ENCODE assay signal across 22 mouse cellular contexts in the genomic region with DNA sequence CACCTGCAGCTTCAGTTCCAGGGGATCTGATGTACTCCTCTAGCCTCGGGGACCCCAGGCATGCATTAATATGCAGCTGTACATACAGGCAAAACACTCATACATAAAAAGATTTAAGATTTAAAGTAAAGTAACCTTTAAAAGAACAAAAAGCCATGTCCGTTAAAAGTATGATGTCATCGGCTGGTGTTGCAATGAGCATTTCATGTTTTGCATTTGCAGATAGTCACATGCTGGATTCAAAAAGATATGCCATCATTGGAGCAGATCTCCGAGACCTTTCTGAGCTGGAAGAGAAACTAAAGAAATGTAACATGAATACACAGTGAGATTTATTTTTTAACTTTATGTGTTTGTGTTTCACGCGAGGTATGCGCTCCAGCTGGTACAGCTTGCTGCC. TPM values are rescaled to one million over a fixed set of nuclear protein-coding genes. Genes with fewer than 3 reads are reported as not detected.
DNase-seq lines count a peak whose midpoint lies in the region; ATAC-seq and TF ChIP-seq lines count a peak whose summit lies in the region.
"Had no signal": no experiment of that assay in that cellular context is flagged by ENCODE, and none has a peak within 500 bp of the region (broad histone marks: within the 10 kb centered on the region; RNA-seq: fewer than 3 reads in every experiment).

No protein-coding gene starts in this region.

- DNase-seq in heart, adult 11 months: peak; percentile 42
- no peak for DNase-seq in heart, postnatal 14 days
- peak; percentile 52 for DNase-seq in 416B (ENCODE audit: low read depth)
- DNase-seq in left cerebral cortex, postnatal 4 days: no peak
- DNase-seq: B cell, adult 2 months; cerebellum, adult 9-11 months; embryo, embryonic 11 days; gastrocnemius, postnatal 10 days; kidney, adult 18-20 months had no signal

- H3K9ac ChIP-seq in hindbrain, embryonic 12.5 days: no peak overlapping the region
- H3K9ac ChIP-seq: embryonic facial prominence, embryonic 15.5 days; forebrain, embryonic 12.5 days; heart, embryonic 12.5 days had no signal

- TF ChIP-seq POLR2A in bone marrow macrophage, adult 2 months (IDR thresholded peaks at IDR 0.05; ENCODE audit: borderline replicate concordance, low read depth, low read length): no peak

- 97% methylated on average over 7 of the region's 7 CpGs for WGBS in hindbrain, embryonic 12.5 days

- ATAC-seq in megakaryocyte, adult 5-6 weeks (ENCODE audit: poor library complexity, severe bottlenecking): peak; percentile 49
- no peak for ATAC-seq in hindbrain, embryonic 12.5 days (ENCODE audit: low FRiP score)
- ATAC-seq in erythroid progenitor cell, adult 5-6 weeks (replicated peaks; ENCODE audit: low FRiP score, poor library complexity, severe bottlenecking): no peak
- ATAC-seq: activated CD4-positive, CD25-positive, alpha-beta regulatory T cell, adult 4 months; forebrain, embryonic 16.5 days; hindbrain, postnatal 0 days had no signal

- H3K36me3 ChIP-seq in hindbrain, embryonic 12.5 days: peaks cover 47% of the 10 kb centered on the region

- TF ChIP-seq CTCF in bone marrow macrophage, adult 2 months (IDR thresholded peaks at IDR 0.05; ENCODE audit: low read depth, low read length): no peak

- H3K4me1 ChIP-seq in bone marrow macrophage, adult 2 months (ENCODE audit: control insufficient read depth, insufficient read depth, low read length): peaks cover 43% of the 10 kb centered on the region
- no peaks in the 10 kb centered on the region for H3K4me1 ChIP-seq in hindbrain, embryonic 12.5 days
- H3K4me1 ChIP-seq: embryonic facial prominence, embryonic 15.5 days; forebrain, embryonic 12.5 days had no signal

- no peak overlapping the region for H3K4me3 ChIP-seq in bone marrow macrophage, adult 2 months (ENCODE audit: insufficient read depth, low read length)
- H3K4me3 ChIP-seq in hindbrain, embryonic 12.5 days: no peak overlapping the region
- H3K4me3 ChIP-seq: embryonic facial prominence, embryonic 15.5 days; forebrain, embryonic 12.5 days; heart, embryonic 12.5 days had no signal

- H3K9me3 ChIP-seq in hindbrain, embryonic 12.5 days (replicated peaks): no peaks in the 10 kb centered on the region
- H3K9me3 ChIP-seq: embryonic facial prominence, embryonic 15.5 days; forebrain, embryonic 12.5 days; heart, embryonic 12.5 days had no signal

- no peak overlapping the region for H3K4me2 ChIP-seq in hindbrain, embryonic 12.5 days (replicated peaks)
- H3K4me2 ChIP-seq: embryonic facial prominence, embryonic 15.5 days; forebrain, embryonic 12.5 days; heart, embryonic 12.5 days had no signal

- no peaks in the 10 kb centered on the region for H3K27me3 ChIP-seq in hindbrain, embryonic 12.5 days
- H3K27me3 ChIP-seq: embryonic facial prominence, embryonic 15.5 days; forebrain, embryonic 12.5 days; heart, embryonic 12.5 days; Patski had no signal

- intact Hi-C loops in heart, postnatal 14 days (cut with DNase I): no loop called here
- intact Hi-C loops in left cerebral cortex, postnatal 4 days (cut with DNase I): no loop called here

- peak overlapping the region; percentile 81 for H3K27ac ChIP-seq in bone marrow macrophage, adult 2 months (ENCODE audit: insufficient read depth, low read depth, low read length)
- no peak overlapping the region for H3K27ac ChIP-seq in hindbrain, embryonic 12.5 days
- H3K27ac ChIP-seq: embryonic facial prominence, embryonic 15.5 days; forebrain, embryonic 12.5 days; hindbrain, postnatal 0 days had no signal

RNA-seq across cellular contexts. Expression of gene Arhgap17, which starts 40.8 kb away (rescaled TPM):
- 10 to 100 TPM; 17.6 to 25.0 TPM for total RNA-seq in heart, postnatal 14 days (2021)
- polyA plus RNA-seq in bone marrow macrophage, adult 2 months (2012; ENCODE audit: insufficient read depth, insufficient read length, missing spikeins): 160 and 171 TPM in 2 replicates
- 123 and 129 TPM in 2 replicates for total RNA-seq in megakaryocyte, adult 5-6 weeks (2015)
- total RNA-seq in megakaryocyte, adult 5-6 weeks (2017): 40.7 and 51.7 TPM in 2 replicates
- 23.7 and 25.2 TPM in 2 replicates for polyA plus RNA-seq in hindbrain, embryonic 12.5 days (2016; fragmentation: Nextera tagmentation; extraction: Ambion mirVana)
- 10 to 100 TPM; 13.1 to 17.0 TPM for total RNA-seq in left cerebral cortex, postnatal 4 days (2021)
- total RNA-seq in erythroid progenitor cell, adult 5-6 weeks (2015; ENCODE audit: low replicate concordance): 32.8 and 34.0 TPM in 2 replicates
- total RNA-seq in erythroid progenitor cell, adult 5-6 weeks (2017; ENCODE audit: low replicate concordance): 11.4 and 15.7 TPM in 2 replicates

RNA-seq across cellular contexts. Expression of gene Lcmt1, which starts 40.9 kb away (rescaled TPM):
- 10 to 100 TPM; 25.0 to 25.3 TPM for total RNA-seq in heart, postnatal 14 days (2021)
- polyA plus RNA-seq in bone marrow macrophage, adult 2 months (2012; ENCODE audit: insufficient read depth, insufficient read length, missing spikeins): 26.1 and 28.0 TPM in 2 replicates
- total RNA-seq in megakaryocyte, adult 5-6 weeks (2015): 22.6 and 23.4 TPM in 2 replicates
- 30.1 and 37.4 TPM in 2 replicates for total RNA-seq in megakaryocyte, adult 5-6 weeks (2017)
- 62.1 and 63.3 TPM in 2 replicates for polyA plus RNA-seq in hindbrain, embryonic 12.5 days (2016; fragmentation: Nextera tagmentation; extraction: Ambion mirVana)
- 10 to 100 TPM; 87.9 to 93.3 TPM for total RNA-seq in left cerebral cortex, postnatal 4 days (2021)
- total RNA-seq in erythroid progenitor cell, adult 5-6 weeks (2015; ENCODE audit: low replicate concordance): 16.8 and 24.9 TPM in 2 replicates
- total RNA-seq in erythroid progenitor cell, adult 5-6 weeks (2017; ENCODE audit: low replicate concordance): 16.0 and 21.4 TPM in 2 replicates

RNA-seq across cellular contexts. Expression of gene Aqp8, which starts 51.6 kb away (rescaled TPM):
- 1 to 10 TPM in 1 of 2 experiments, under 1 TPM in 1; 0.98 to 2.0 TPM for total RNA-seq in heart, postnatal 14 days (2021)
- polyA plus RNA-seq in bone marrow macrophage, adult 2 months (2012; ENCODE audit: insufficient read depth, insufficient read length, missing spikeins): not detected in 2 replicates
- total RNA-seq in megakaryocyte, adult 5-6 weeks (2015): not detected in 2 replicates
- not detected in 2 replicates for total RNA-seq in megakaryocyte, adult 5-6 weeks (2017)
- polyA plus RNA-seq in hindbrain, embryonic 12.5 days (2016; fragmentation: Nextera tagmentation; extraction: Ambion mirVana): 0.34 and 0.53 TPM in 2 replicates
- total RNA-seq in left cerebral cortex, postnatal 4 days (2021): not detected
- total RNA-seq in erythroid progenitor cell, adult 5-6 weeks (2015; ENCODE audit: low replicate concordance): not detected in 2 replicates
- total RNA-seq in erythroid progenitor cell, adult 5-6 weeks (2017; ENCODE audit: low replicate concordance): not detected in 2 replicates
- total RNA-seq: adrenal gland, adult 18-20 months; gastrocnemius, postnatal 10 days; hindbrain, postnatal 0 days had no signal
- polyA plus RNA-seq: activated CD4-positive, CD25-positive, alpha-beta regulatory T cell, adult 4 months; embryonic facial prominence, embryonic 15.5 days; forebrain, embryonic 16.5 days; frontal cortex, adult 2 months; Patski had no signal

Comparison
In these comparisons a context has a peak if more than half of its experiments do, and no peak if none do; other contexts are left out.
1. DNase-seq: peak in heart, adult 11 months (single experiment) and 416B (single experiment); none in heart, postnatal 14 days (0 of 2) and left cerebral cortex, postnatal 4 days (single experiment).